Mouse (Mus musculus) ovary, postnatal 14 days (tissue): Measurements from ENCODE around the gene Ifne.
A peak's percentile ranks its signal among the peaks of the same experiment; 100 is the strongest.

ENCODE experiments used
- DNase-seq: peaks from one replicate; pipeline ENCODE4 v3.0.0; 2022; ENCODE audit warnings: low spot score

The Ifne gene

GRCm38 (mm10) chr4:88880101-88880500 is at the start of gene Ifne:
Ifne (minus strand) TSS chr4:88880201.
- DNase-seq = no peak

GRCm38 (mm10) chr4:88928341-88929102 is 48.5 kb upstream of the Ifne start:
- DNase-seq = no peak

- DNase-seq = no peak
Measured at GRCm38 (mm10) chr4:88927850-88928249, 47.8 kb upstream of the Ifne start.

- no peak for DNase-seq
Measured at GRCm38 (mm10) chr4:88926637-88927036, 46.6 kb upstream of the Ifne start.

GRCm38 (mm10) chr4:88926082-88926481 is 46.1 kb upstream of the Ifne start:
- no peak for DNase-seq

GRCm38 (mm10) chr4:88925456-88925855 is 45.5 kb upstream of the Ifne start:
- DNase-seq = no peak

GRCm38 (mm10) chr4:88921280-88921679 is 41.3 kb upstream of the Ifne start:
- no peak for DNase-seq

GRCm38 (mm10) chr4:88917770-88918460 is 37.9 kb upstream of the Ifne start:
- DNase-seq = no peak

GRCm38 (mm10) chr4:88916306-88916705 is 36.3 kb upstream of the Ifne start:
- DNase-seq = no peak

- no peak for DNase-seq
Measured at GRCm38 (mm10) chr4:88913984-88914383, 34.0 kb upstream of the Ifne start.

- no peak for DNase-seq
Measured at GRCm38 (mm10) chr4:88912882-88913281, 32.9 kb upstream of the Ifne start.

GRCm38 (mm10) chr4:88912187-88912586 is 32.2 kb upstream of the Ifne start:
- no peak for DNase-seq

GRCm38 (mm10) chr4:88909600-88910534 is 29.9 kb upstream of the Ifne start:
- DNase-seq = no peak

- DNase-seq = no peak
Measured at GRCm38 (mm10) chr4:88893201-88893754, 13.3 kb upstream of the Ifne start.

GRCm38 (mm10) chr4:88888236-88888635 is 8.2 kb upstream of the Ifne start:
- no peak for DNase-seq

GRCm38 (mm10) chr4:88878772-88879171 is 1.2 kb downstream of the Ifne start:
- no peak for DNase-seq

GRCm38 (mm10) chr4:88878246-88878645 is 1.8 kb downstream of the Ifne start:
- no peak for DNase-seq

- DNase-seq = no peak
Measured at GRCm38 (mm10) chr4:88876520-88876919, 3.5 kb downstream of the Ifne start.

- DNase-seq = no peak
Measured at GRCm38 (mm10) chr4:88875435-88876095, 4.4 kb downstream of the Ifne start.

- peak; percentile 20 for DNase-seq
Measured at GRCm38 (mm10) chr4:88872691-88873090, 7.3 kb downstream of the Ifne start.
